Mouse (Mus musculus) erythroblast, embryonic 14.5 days (primary cell): ENCODE results near the gene 2200002D01Rik. TPM values are rescaled to one million over a fixed set of nuclear protein-coding genes. Genes with fewer than 3 reads are reported as not detected.

Experiments
- H3K27me3 ChIP-seq: 2 replicates; pipeline ENCODE4 v1.6.1; 2012; ENCODE audit warnings: inconsistent platforms; ENCODE audit not compliant: control insufficient read depth
- H3K36me3 ChIP-seq: 2 replicates; pipeline ENCODE4 v1.6.1; 2012; ENCODE audit warnings: mild to moderate bottlenecking, inconsistent platforms; ENCODE audit not compliant: control insufficient read depth
- H3K4me1 ChIP-seq: 2 replicates; pipeline ENCODE4 v1.6.1; 2012; ENCODE audit warnings: inconsistent platforms; ENCODE audit not compliant: control insufficient read depth
- H3K4me3 ChIP-seq: replicated peaks from 2 replicates; pipeline ENCODE3; 2012; ENCODE audit warnings: moderate library complexity, mild to moderate bottlenecking, inconsistent platforms
- H3K9me3 ChIP-seq: 2 replicates; pipeline ENCODE4 v1.6.1; 2012; ENCODE audit warnings: low read length, inconsistent platforms, mixed read lengths; ENCODE audit not compliant: control insufficient read depth
- GATA1 ChIP-seq: IDR thresholded peaks from 2 replicates; pipeline ENCODE4 v1.6.1; 2012; ENCODE audit warnings: low read length, inconsistent platforms, mixed read lengths
- TAL1 ChIP-seq: IDR thresholded peaks from 3 replicates; pipeline ENCODE4 v1.6.1; 2012; ENCODE audit warnings: low read length, inconsistent platforms, mixed read lengths
- polyA plus RNA-seq: library from polyadenylated mRNA; stranded (reverse); fragments of >175 nt; gene quantifications from 2 replicates; pipeline ENCODE4 v1.2.3, GENCODE M21; 2012

Gene 2200002D01Rik
- 0.19 TPM in 1 of 2 replicates, not detected in the other for polyA plus RNA-seq

- 0 out of 2 replicates have a peak, but pooled peaks cover 3% of the 10 kb centered on the region for H3K27me3 ChIP-seq
- peaks cover 19% of the 10 kb centered on the region for H3K4me1 ChIP-seq
- peaks cover 23% of the 10 kb centered on the region for H3K36me3 ChIP-seq
- TF ChIP-seq GATA1 = no peak
- TF ChIP-seq TAL1 = no peak
- peak within 1 kb of the TSS; percentile 61 for H3K4me3 ChIP-seq
- H3K9me3 ChIP-seq = no peaks in the 10 kb centered on the region
These were observed at the start of gene 2200002D01Rik for GRCm38 (mm10) chr7:29248261-29248841. 2200002D01Rik (minus strand) TSS chr7:29248466.

DNA sequence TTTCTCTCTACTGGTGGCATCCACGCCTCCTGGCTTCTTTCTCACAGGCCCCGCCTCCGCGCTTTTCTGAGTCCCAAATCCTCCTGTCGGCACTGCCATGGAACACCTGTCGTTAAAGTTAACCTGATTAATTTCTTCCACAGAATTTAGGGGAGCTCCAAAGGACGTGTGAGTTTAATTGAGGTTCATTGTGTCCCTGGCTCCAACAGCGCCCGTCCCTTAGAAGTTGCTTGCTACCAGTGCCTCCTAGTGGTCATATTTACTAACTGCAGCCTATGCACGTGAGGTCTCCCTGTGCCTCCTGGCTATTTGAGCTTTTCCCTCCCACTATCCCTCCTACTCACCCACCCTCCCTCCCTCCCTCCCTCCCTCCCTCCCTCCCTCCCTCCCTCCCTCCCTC, 48.7 kb upstream of the 2200002D01Rik start:
- H3K4me3 ChIP-seq = no peak overlapping the region
- TF ChIP-seq GATA1 = no peak
- no peak for TF ChIP-seq TAL1
- H3K36me3 ChIP-seq = no peaks in the 10 kb centered on the region
- H3K9me3 ChIP-seq = no peaks in the 10 kb centered on the region
- H3K27me3 ChIP-seq = peaks cover 15% of the 10 kb centered on the region
- H3K4me1 ChIP-seq = peaks cover 2% of the 10 kb centered on the region

DNA sequence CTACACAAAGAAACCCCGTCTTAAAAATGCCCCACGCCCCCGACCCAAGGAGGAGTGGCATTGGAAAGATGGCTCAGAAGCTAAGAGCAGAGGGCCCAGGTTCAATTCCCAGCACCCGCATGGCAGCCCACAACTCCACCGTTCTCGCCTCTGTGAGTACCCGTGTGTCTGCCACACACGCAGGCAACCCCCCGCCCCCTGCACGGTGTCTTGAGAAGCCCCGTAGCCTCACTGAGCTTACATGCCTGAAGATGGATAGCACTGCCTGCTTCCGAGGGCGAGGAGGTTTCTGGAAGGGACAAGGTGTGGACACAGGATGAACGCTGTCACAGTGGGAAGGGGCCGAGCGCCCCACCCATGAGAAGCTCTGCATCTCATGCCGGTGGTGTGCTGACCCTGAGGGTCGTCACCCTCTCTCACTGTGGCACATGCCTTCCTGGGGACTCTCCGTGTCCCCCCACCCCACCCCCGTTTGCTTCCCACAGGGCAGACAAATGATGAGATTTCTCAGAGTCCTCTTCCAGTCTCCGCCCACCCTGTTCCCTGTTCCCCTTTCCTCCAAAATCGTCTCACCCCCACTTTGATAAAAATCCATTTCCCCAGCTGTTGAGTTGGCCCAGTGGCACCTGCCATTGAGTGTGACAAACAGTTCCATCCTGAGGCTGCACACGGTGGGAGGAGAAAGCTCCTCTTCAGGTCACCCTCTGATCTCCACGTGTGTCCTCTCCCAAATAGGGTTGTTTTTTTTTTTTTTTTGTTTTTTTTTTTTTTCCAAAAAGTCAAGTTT, 47.8 kb upstream of the 2200002D01Rik start:
- Histone ChIP-seq H3K36me3 (no peaks in the 10 kb centered on the region), H3K4me1 (peaks cover under 1% of the 10 kb centered on the region), H3K27me3 (peaks cover 10% of the 10 kb centered on the region), H3K4me3 (no peak overlapping the region), H3K9me3 (no peaks in the 10 kb centered on the region)
- TF ChIP-seq TAL1 (no peak), GATA1 (no peak)

GRCm38 (mm10) chr7:29294111-29294761, 46.0 kb upstream of the 2200002D01Rik start:
- peaks cover 5% of the 10 kb centered on the region for H3K4me1 ChIP-seq
- peaks cover 17% of the 10 kb centered on the region for H3K27me3 ChIP-seq
- H3K36me3 ChIP-seq = no peaks in the 10 kb centered on the region
- no peaks in the 10 kb centered on the region for H3K9me3 ChIP-seq
- no peak overlapping the region for H3K4me3 ChIP-seq
- no peak for TF ChIP-seq TAL1
- TF ChIP-seq GATA1 = no peak

- no peaks in the 10 kb centered on the region for H3K9me3 ChIP-seq
- H3K27me3 ChIP-seq = peaks cover 15% of the 10 kb centered on the region
- TF ChIP-seq TAL1 (no peak), GATA1 (no peak)
- peaks cover 10% of the 10 kb centered on the region for H3K4me1 ChIP-seq
- no peaks in the 10 kb centered on the region for H3K36me3 ChIP-seq
- H3K4me3 ChIP-seq = no peak overlapping the region
These were observed 45.1 kb upstream of the 2200002D01Rik start for GRCm38 (mm10) chr7:29293131-29294065.

- no peak for TF ChIP-seq GATA1
- no peak for TF ChIP-seq TAL1
- peaks cover 14% of the 10 kb centered on the region for H3K27me3 ChIP-seq
- peaks cover 10% of the 10 kb centered on the region for H3K4me1 ChIP-seq
- no peaks in the 10 kb centered on the region for H3K36me3 ChIP-seq
- H3K4me3 ChIP-seq = no peak overlapping the region
- no peaks in the 10 kb centered on the region for H3K9me3 ChIP-seq
These were observed 44.3 kb upstream of the 2200002D01Rik start for GRCm38 (mm10) chr7:29292458-29293098.

DNA sequence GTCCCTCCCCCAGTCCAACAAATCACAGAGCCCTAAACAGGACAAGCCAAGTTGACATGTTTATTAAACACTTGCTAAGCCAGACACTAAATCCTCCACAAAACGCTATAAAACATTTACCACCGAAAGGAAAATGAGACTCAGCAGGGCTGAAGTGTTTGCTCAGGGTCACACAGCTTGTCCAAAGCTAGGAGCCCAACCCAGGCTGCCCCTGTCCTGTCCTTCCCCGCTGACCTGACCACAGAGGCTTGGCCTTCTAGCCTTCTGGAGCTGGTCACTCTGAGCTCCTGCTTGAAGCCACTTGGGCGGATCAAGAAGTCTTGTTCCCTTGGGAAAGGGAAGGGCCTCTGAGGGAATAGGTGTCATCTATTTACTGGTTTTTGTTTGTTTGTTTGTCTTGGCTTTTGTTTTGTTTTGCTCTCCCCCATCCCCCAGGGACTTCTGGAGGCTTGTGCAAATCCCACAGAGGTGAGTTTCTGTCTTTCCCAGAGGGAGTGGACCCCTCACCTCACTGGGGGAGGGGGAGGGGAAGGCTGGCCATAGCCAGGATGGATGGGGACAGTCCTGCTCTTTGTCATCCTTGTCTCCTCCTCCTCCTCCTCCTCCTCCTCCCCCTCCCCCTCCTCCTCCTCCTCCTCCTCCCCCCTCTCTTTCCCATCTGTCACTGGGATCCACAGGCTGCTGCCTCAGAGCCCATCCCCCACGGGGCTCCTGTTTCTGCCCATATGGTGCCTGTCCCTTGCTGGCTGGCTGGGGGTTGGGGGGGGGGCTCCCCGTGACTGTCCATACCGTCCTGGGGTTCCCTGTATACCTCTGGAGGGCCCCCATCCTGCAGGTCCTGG, 43.6 kb upstream of the 2200002D01Rik start:
- no peaks in the 10 kb centered on the region for H3K9me3 ChIP-seq
- H3K4me1 ChIP-seq = peaks cover 10% of the 10 kb centered on the region
- no peak for TF ChIP-seq TAL1
- no peak for TF ChIP-seq GATA1
- H3K27me3 ChIP-seq = peaks cover 15% of the 10 kb centered on the region
- H3K36me3 ChIP-seq = no peaks in the 10 kb centered on the region
- H3K4me3 ChIP-seq = no peak overlapping the region
